Mouse (Mus musculus): ENCODE data around the gene Rps26.
A peak's percentile ranks its signal among the peaks of the same experiment; 100 is the strongest.
"Not testable (repeated sequence)": the region's sequence is repeated elsewhere in the genome, so short reads cannot be mapped to it uniquely, and the experiment has no call there.

Gene Rps26

DNA sequence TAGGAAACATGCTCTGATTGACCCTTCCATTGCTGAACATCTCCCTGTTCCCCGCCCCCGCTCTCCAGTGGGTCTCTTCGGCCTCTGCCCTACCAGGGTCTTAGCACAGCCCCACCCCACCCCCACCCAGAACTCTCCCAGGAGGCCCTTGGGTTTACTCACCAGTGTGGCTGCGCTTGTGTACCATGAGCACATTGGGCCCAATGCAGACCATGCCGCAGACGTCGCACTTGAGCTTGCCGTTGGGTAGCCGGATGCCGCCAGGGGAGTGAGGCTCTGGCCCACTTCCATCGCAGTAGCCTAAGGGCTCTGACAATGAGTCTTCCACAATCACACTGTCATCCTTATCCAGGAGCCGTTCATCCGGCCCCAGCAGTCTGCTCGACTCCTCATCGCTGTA lies 14.3 kb upstream of the Rps26 start:
- DNase-seq, result no peak

DNA sequence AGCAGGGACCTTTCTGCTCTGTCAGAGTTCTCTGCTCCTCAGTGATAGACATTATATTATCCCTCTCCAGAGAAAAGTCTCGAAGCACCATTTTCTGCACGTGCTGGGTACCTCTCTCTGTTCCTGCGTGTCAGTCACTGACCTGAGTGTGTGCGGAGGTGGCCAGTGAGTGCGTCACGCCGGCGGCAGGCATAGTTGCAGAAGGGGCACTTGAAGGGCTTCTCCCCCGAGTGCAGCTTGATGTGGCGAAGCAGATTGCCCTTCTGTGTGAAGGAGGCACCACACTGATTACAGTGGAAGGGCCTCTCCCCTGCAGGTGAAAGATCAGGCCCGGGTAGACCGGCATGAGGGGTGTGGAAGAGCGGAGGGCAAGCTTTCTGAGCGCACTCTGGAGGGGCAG lies 13.5 kb upstream of the Rps26 start:
- no peak for DNase-seq

DNA sequence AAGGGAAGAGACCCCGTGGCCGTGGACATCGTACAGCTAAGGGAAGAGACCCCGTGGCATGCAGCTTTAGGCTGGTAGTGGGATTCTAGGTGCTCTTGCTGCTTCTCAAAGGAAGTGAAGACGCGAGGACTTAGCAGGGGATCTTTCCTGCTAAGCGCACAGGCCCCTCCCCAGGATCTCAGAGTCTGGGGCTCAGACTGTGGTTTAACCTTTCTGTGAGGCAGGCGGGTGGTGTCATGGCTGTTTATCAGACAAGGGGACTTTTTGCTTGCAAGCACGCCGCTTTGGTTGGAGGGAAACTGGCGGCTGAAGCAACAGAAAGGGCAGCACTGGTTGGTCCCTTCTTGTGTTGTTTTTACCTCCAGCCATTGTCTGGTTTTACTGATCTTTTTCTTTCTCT lies 10.5 kb upstream of the Rps26 start:
- DNase-seq, result no peak

DNA sequence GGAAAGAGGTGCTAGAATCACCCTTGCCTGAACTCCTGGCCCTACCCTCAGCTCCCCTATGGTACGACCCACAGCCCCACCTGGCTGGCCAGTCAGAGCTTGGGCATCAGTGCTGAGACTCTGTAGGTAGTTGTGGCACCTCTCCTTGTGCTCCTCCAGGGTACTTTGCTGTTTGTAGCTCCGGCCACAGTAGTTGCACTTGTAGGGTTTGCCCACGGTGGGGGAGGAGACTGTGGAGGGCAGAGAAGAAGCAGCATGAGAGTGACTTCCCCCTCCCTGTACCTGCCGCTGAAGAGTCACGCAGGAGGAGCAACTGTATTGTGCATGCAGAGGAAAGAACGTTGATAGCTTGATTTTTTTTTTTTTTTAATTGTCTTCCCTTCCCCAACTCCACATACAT lies 10.0 kb upstream of the Rps26 start:
- no peak for DNase-seq

DNA sequence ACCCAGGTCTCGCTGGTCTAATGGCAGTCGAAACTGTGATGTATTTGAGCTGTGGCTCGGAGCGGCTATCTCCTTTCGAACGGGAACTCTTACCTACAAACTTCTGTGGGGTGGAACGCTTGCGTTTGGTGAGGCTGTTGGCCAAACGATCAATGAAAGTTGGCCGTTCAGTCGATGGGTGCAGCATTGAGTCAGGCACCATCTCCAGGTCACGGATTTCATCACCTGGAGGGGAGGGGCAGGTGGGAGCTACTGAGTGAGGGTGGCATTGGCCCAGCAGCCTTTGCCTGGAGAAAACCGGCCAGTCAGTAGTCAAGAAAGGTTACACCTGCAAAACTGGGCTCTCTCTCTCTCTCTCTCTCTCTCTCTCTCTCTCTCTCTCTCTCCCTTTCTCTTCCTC lies 9.2 kb upstream of the Rps26 start:
- no peak for DNase-seq

DNA sequence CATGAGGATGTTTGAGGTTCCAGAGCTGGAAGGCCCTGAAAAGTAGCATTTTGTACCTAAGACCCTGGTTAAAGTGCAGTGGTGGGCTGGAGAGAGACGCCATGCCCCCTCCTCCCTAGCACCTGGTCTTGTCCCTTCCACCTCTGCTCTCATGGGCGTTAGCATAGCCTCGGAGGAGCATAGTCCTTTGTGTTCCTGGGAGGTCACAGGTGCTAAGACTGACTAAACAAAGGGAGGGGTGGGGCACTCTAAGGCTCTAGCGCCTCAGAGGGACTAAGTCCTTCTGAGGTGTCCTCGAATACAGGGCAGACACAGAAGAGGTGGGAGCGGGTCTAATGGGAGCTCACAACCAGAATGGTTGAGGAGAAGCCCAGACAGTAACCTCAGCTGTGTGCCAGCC lies 5.0 kb upstream of the Rps26 start:
- no peak for DNase-seq

DNA sequence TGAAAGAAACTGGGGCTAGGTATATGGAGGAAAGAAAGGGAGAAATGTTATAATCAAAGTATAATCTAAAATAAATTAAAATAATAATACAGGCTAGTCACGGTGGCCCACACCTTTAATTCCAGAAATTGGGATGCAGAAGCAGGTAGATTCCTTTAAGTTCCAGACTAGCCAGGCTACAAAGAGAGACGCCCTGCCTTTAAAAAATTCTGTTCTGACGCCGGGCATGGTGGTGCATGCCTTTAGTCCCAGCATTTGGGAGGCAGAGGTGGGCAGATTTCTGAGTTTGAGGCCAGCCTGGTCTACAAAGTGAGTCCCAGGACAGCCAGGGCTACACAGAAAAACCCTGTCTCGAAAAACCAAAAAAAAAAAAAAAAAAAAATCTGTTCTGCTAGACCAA lies 3.8 kb upstream of the Rps26 start:
- DNase-seq, result not testable (repeated sequence)

DNA sequence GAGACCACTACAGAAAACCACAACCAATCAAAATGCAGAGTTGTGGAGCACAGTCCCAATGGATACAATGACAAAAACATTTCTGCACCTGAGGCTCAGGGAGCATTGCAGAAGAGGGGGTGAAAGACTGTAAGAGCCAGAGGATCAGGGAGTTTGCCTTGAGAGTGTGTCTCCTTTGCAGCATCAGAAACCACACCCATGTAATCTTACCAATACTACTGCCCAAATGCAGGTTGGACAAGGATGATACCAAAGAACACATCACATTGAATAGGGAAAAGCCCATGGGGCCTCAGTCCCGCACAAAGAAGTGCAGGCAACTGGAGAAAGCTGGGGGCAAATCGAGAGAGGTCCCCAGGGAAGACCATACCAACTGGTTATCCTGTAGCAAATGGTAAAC lies 3.2 kb upstream of the Rps26 start:
- no peak for DNase-seq

DNA sequence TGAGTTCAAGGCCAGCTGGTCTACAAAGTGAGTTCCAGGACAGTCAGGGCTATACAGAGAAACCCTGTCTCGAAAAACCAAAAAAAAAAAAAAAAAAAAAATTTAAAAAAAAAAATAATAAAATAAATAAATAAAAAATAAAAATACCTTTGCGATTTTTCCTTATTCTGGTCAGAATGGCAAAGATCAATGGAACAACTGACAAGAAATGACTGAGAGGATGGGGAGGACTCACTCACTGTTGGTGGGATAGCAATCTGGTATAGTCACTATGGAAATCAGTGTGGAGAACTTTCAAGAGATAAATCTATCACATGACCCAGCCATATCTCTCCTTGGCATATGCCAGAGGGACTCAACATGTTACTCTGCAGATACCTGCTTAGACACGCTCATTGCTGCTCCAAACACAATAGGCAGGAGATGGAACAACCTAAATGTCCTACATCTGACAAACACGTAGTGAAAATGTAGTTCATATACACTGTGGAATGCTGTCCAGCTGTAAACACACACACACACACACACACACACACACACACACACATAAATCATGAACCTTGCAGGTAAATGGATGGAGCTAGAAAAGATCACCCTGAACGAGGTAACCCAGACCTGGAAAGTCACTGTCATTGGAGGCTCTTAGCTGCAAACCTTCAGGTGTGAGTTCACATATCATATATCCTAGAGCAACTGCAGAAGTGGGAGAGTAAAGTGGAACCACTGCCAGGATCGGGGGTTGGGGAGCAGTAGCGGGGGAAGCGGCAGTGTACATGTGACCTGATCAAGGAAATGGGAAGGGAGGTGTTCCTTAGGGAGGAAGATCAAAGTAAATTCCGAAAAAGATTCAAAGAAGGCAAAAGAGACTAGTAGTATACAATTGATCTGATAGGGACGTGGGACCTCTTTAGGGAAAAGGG lies 1.1 kb upstream of the Rps26 start:
- DNase-seq, result no peak

DNA sequence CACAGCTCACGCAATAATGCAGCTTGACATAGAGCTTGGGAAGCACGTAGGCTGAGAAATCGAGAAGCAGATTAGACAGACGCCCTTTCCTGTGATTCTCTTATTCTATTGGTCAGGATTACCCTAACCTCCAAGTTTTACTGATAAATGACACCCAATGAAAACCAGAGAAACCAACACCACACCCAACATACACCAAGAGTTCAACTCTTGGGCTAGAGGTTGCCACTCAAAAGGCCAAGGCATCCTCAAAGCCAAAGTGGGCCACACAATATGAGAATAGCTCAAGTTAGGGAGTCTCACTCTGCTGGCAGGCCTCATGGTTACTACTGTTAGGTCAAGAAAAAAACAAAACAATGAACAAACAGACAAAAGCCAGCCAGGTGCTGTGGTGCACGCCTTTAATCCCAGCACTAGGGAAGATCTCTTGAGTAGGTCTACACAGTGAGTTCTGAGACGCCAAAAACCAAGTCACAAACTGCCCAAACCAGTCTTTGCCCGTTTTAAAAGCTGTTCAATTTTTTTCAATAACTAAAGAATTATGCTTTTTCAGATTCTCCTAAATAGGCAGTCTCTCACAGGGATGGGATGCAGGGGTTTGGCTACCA lies 1.2 kb downstream of the Rps26 start:
- no peak for DNase-seq

DNA sequence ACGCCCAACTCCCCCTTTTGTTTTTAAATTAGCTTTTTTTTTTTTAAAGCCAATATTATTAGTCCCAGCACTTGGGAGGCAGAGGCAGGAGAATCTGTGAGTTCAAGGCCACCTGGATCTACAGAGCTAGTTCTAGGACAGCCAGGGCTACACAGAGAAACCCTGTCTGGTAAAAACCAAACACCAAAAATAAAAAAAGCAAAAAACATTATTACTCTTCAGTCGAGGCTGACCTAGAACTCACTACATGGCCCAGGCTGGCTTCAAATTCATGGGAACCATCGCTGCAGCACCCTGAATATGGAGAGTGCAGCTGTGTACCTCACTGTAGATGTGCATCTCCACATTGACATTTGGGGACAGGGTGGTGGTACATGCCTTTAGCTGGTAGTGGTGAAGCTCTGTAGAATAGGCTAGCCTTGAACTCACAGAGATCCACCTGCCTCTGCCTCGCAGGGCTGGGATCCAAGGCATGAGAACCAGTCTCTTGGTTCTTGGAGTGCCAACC lies 3.4 kb downstream of the Rps26 start:
- DNase-seq, result not testable (repeated sequence)

DNA sequence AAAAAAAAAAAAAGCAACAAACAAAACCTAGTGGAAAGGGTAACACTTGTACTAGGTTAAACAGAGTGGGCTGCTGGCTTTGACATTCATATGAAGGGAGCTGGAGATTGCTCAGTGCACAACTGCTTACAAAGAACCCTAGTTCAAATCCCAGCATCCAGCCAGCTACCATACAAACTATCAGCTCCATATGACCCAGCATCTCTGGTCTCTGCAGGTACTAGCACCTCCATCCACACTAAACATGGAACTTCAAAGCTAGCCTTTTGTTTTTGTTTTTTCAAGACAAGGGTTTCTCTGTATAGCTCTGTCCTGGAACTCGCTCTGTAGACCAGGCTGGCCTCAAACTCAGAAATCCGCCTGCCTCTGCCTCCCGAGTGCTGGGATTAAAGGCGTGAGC lies 3.8 kb downstream of the Rps26 start:
- DNase-seq, result no peak

DNA sequence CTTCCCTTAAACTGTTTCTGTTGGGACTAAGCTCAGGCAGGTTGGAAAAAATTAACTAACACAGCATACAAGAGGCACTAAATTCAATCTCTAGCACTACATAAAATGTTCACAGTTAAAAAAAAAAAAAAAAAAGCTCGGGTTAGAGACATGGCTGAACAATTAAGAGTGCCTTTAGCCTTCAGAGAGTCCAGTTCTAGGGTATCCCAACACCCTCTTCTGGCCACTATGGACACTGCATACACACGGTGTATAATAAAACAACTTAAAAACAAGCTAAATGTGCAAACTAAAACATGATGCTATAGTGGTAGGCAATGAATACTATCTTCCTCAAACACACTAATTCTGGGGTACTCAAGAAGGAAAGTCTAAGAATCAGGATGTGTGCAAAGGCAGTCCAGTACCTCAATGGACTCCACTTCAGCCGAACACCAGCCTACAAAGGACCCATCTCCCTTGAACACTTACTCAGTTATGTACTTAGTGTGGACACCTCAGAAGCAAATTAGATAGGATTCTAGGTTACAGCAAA lies 4.5 kb downstream of the Rps26 start:
- DNase-seq, result no peak

DNA sequence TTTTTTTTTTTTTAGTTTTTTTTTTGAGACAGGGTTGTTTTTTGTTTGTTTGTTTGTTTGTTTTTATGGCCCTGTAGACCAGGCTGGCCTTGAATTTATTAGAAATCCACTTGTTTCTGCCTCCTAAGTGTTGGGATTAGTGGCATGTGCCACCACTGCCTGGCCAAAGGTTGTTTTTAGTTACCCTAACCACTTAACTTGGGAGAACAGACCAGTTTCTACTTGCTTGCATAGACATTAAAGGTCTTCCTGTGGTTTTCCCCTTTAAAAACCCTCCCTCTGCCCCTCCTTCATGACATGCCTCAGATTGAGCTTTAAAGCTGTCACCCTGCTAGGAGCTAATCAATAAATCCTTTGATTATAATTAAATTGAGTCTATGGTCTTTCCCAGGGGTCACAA lies 6.3 kb downstream of the Rps26 start:
- no peak for DNase-seq

DNA sequence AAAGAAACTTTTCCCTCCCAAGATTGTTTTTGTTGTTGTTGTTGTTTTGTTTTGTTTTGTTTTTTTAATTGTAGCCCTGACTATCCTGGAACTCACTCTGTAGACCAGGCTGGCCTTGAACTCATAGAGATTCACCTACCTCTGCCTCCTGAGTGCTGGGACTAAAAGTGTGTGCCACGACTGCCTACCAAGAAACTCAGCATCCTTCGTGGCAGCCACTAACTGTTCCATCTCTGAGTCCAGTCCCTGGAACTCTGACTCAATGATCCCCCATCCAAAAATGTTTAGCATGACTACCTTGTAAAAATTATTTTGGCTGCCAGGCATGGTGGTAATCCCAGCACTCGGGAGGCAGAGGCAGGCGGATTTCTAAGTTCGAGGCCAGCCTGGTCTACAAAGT lies 7.4 kb downstream of the Rps26 start:
- not testable (repeated sequence) for DNase-seq

DNA sequence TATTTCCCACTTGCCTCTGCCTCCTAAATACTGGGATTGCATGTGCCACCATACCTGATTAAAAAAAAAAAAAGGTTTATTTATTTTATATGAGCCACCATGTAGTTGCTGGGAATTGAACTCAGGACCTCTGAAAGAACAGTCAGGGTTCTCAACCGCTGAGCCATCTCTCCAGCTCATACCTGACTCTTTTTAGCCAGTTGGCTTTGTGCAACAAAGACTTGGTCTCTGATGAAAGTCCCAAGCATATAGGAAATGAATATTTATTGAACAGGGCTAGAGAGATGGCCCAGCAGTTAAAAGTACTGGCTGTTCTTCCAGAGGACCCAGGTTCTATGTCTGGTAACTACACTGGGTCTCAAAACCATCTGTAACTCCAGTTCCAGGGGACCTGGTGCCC lies 8.0 kb downstream of the Rps26 start:
- no peak for DNase-seq

DNA sequence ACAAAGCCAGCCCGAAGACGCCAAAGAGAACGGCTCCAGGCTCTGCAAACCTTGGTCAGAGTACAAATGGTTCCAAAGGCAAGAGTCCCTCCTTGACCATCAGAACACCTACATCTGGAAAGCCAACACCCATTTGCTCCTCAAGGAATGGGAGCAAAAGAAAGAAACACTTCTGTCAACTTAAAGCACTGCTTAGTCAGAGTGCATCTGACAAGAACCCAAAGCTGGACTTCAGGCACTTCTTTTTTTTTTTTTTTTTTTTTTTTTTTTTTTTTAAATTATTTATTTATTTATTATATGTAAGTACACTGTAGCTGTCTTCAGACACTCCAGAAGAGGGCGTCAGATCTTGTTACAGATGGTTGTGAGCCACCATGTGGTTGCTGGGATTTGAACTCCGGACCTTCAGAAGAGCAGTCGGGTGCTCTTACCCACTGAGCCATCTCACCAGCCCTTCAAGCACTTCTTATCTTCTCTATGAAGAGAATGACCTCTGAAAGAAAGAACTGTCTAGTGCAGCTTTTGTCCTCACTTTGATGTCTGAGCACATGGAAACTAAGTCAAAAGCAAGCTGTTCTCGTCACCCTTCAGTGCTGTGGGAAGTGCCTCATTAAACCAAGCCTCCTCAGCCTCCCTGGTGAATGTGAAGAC lies 10.6 kb downstream of the Rps26 start:
- DNase-seq, result not testable (repeated sequence)

DNA sequence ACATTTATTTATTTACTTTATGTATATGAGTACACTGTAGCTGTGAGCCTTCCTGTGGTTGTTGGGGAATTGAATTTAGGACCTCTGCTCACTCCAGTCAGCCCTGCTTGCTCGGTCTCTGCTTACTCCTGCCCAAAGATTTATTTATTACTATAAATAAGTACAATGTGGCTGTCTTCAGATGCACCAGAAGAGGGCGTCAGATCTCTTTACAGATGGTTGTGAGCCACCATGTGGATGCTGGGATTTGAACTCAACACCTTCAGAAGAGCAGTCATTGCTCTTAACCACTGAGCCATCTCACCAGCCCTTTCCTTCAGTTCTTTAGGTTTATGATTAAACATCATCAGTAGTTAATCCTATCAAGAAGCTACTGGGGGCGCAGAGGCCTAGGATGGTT lies 11.6 kb downstream of the Rps26 start:
- DNase-seq, result no peak

DNA sequence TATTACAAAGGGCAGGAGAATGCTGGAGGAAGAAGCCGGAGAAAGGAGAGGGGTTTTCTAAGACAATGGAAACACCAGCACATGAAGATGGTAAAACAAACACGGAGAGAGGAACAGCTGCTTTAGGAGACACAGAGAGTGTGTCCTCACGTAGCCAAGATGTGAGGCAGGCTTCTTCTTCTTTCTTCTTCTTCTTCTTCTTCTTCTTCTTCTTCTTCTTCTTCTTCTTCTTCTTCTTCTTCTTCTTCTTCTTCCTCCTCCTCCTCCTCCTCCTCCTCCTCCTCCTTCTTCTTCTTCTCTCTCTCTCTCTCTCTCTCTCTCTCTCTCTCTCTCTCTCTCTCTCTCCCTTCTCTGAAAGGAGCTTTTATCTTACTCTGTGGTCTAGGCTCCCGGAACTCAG lies 12.7 kb downstream of the Rps26 start:
- not testable (repeated sequence) for DNase-seq

DNA sequence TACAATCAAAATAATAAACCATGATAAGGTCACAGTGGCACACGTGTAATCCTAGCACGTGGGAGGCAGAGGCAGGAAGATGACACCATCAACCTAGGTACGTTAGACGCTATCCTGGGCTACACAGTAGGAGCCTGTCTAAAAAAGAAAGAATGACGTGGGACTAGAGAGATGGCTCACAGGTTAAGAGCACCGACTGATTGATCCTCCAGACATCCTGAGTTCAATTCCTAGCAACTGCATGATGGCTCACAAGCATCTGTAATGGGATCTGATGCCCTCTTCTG lies 13.4 kb downstream of the Rps26 start:
- no peak for DNase-seq

DNA sequence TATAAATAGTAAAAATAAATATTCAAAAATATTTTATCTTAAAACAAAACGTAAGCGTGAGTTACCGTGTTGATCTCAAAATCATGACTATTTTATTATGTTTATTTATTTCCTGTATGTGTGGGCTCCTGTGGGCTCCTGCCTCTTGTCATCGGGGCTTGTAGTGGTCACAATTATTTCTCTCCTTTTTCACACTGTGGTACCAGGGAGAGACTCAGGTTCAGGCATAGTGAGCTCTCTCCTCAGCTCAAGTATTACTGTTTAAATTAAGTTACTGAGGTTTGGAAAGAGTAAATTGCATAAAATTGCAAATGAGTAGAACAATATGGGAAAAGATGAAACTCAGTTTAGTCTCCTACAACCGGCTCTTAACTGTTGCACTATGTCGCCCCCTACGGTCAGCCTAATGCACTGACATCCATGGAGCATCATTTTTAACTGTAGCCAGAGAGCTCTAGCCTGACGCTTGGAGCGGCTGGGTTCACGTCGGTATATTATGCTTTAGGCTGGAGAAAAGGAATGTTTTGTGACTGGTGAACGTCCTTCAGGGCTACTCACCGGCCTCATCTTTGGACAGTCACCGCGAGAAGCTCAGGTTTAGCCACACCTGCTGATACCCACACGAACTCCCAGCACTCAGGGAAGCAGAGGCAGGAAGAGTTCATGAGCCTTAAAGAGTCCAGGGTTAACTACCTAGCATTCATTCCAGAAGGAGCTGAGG lies 14.0 kb downstream of the Rps26 start:
- peak; percentile 44 for DNase-seq

DNA sequence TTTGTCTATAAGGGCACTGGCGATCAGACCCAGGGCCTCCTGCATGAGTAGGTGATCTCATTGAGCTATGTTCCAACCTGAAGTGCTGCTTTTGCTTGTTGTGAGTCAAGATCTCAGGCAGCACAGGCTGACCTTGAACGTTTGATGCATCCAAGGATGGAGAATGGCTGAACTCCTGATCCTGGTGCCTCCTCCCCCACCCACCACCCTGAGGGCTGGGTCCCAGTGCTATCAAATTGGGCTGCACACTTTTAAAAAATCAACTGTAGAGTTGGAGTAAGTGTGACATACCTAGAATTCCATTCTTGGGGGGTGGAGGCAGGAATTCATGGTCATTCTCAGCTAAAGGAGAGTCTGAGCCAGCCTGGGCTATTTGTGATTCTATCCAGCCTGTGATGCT lies 20.1 kb downstream of the Rps26 start:
- no peak for DNase-seq

DNA sequence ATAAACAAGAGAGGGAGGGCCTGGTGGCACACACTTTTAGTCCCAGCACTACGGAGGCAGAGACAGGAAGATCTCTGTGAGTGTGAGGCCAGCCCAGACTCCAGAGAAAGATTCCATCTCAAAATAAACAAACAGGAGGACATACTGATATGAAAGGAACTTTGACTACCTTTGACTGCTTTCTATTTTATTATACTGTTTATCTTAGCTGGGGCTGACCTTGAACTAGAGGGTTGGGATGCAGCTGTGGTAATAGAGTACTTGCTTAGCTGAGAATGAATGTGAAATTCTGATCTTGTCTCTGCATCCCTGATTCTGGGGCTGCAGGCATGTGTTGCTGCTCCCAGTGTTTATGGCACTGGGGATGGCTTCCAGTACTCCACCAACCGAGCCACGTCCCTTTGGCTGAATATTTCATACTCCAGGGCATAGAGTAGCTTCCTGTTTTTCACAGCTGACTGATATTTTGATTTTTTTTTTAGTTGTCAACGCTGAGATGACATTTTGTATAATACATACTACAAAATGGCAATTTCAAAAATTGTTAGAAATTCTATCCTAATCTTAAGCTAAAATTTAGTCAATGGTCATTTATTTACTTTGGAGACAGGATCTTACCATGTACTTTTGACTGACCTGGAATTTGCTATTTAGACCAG lies 23.9 kb downstream of the Rps26 start:
- DNase-seq, result no peak
